Mouse (Mus musculus): ENCODE results near the gene Ppfibp2.

Ppfibp2 gene

GRCm38 (mm10) chr7:107594857-107595402 is at the start of gene Ppfibp2:
TSS of gene Ppfibp2 (plus strand) at chr7:107595207.
- peak; percentile 97 to 98 for DNase-seq

GRCm38 (mm10) chr7:107547872-107548271 is 47.1 kb upstream of the Ppfibp2 start:
- DNase-seq, result no peak

GRCm38 (mm10) chr7:107553461-107553860 is 41.5 kb upstream of the Ppfibp2 start:
- DNase-seq, result no peak

- no peak for DNase-seq
Observed at GRCm38 (mm10) chr7:107555906-107556305, 39.1 kb upstream of the Ppfibp2 start.

GRCm38 (mm10) chr7:107560675-107561074 is 34.3 kb upstream of the Ppfibp2 start:
- no peak for DNase-seq

GRCm38 (mm10) chr7:107561584-107561983 is 33.4 kb upstream of the Ppfibp2 start:
- no peak for DNase-seq

GRCm38 (mm10) chr7:107563727-107564126 is 31.3 kb upstream of the Ppfibp2 start:
- no peak for DNase-seq

- peak; percentile 9 to 15 for DNase-seq
Observed at GRCm38 (mm10) chr7:107567261-107567671, 27.7 kb upstream of the Ppfibp2 start, which contains the start of gene Olfml1. TSS of gene Olfml1 (plus strand) at chr7:107567446.

GRCm38 (mm10) chr7:107567674-107568073 is 27.3 kb upstream of the Ppfibp2 start:
- no peak for DNase-seq

GRCm38 (mm10) chr7:107568971-107569370 is 26.0 kb upstream of the Ppfibp2 start:
- DNase-seq, result no peak

GRCm38 (mm10) chr7:107573856-107574255 is 21.2 kb upstream of the Ppfibp2 start:
- DNase-seq, result no peak

- DNase-seq, result no peak
Observed at GRCm38 (mm10) chr7:107574276-107574675, 20.7 kb upstream of the Ppfibp2 start.

- DNase-seq, result peak in 1 of 2 experiments; percentile 20
Observed at GRCm38 (mm10) chr7:107592641-107593040, 2.4 kb upstream of the Ppfibp2 start.

- no peak for DNase-seq
Observed at GRCm38 (mm10) chr7:107593904-107594303, 1.1 kb upstream of the Ppfibp2 start.

GRCm38 (mm10) chr7:107594325-107594856 is 616 bp upstream of the Ppfibp2 start:
- DNase-seq, result peak; percentile 59 to 66

GRCm38 (mm10) chr7:107595426-107595825 is 419 bp downstream of the Ppfibp2 start:
- no peak for DNase-seq

GRCm38 (mm10) chr7:107596753-107597152 is 1.7 kb downstream of the Ppfibp2 start:
- DNase-seq, result no peak

GRCm38 (mm10) chr7:107597956-107598355 is 2.9 kb downstream of the Ppfibp2 start:
- no peak for DNase-seq

GRCm38 (mm10) chr7:107600651-107601050 is 5.6 kb downstream of the Ppfibp2 start:
- no peak for DNase-seq

GRCm38 (mm10) chr7:107602505-107602904 is 7.5 kb downstream of the Ppfibp2 start:
- DNase-seq, result no peak

GRCm38 (mm10) chr7:107602913-107603312 is 7.9 kb downstream of the Ppfibp2 start:
- no peak for DNase-seq

GRCm38 (mm10) chr7:107607766-107608165 is 12.8 kb downstream of the Ppfibp2 start:
- no peak for DNase-seq

- no peak for DNase-seq
Observed at GRCm38 (mm10) chr7:107609622-107610255, 14.7 kb downstream of the Ppfibp2 start.

GRCm38 (mm10) chr7:107610880-107611279 is 15.9 kb downstream of the Ppfibp2 start:
- no peak for DNase-seq

Data from lung, adult 18-20 months (tissue).